Mouse (Mus musculus) heart, adult 10 weeks (tissue): ENCODE measurements around the gene Pla2g4f. TPM values are rescaled to one million over a fixed set of nuclear protein-coding genes. Genes with fewer than 3 reads are reported as not detected.

Experiments
- polyA plus RNA-seq: library from polyadenylated mRNA; stranded (reverse); fragments of 350-450 nt; fragmentation: Illumina TruSeq; extraction: RNeasy Lipid Tissue Mini Kit (QIAGEN cat#74804); gene quantifications from one replicate; pipeline ENCODE4 v1.2.3, GENCODE M21; 2014; ENCODE audit warnings: low read depth, low replicate concordance

Gene Pla2g4f
- polyA plus RNA-seq, result not detected

GRCm38 (mm10) chr2:120313976-120314375, at the start of gene Pla2g4f:
TSS of gene Pla2g4f (minus strand) at chr2:120314165.

DNA sequence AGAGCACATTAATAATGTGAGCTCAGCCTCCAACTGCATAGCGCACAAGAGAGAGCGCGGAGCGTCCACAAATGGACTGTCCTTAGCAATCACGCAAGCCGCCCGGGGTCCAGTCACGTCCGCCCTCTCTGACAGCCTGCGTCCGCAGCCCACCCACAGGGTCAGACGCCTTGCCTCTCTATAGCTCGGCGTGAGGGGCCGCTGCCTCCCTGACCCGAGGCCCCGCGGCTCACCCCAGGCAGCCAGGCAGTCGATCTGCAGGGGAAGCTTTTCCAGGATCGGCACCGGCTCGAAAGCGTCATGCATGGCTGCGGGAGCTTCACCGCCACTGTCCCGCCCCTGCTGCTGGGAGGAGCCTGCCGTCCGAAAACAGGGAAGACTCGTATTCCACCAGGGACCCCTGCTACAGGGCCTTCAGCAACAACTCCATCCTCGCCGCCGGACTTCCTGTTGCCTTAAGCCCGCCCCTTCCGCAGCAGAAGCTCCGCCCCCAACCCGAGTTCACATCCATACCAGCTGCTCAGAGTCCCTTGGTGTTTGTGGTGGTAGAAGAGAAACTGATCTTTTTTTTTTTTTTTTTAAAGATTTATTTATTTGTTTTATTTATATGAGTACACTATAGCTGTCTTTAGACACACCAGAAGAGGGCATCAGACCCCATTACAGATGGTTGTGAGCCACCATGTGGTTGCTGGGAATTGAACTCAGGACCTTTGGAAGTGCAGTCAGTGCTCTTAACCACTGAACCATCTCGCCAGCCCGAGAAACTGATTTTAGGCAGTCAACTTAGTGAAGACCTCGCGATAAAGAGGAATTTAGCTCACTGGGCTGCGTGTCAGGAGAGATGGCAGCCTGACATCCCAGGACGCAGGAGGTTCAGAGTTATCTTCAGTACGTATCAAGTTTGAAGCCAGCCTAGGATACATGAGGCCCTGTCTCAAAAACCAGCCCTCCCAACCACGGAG, 39.0 kb upstream of the Pla2g4f start, which contains the start of gene Vps39:
Vps39 (minus strand) TSS at position 456 of the 965 bp plus-strand sequence.

GRCm38 (mm10) chr2:120288995-120289394, 25.0 kb downstream of the Pla2g4f start, which contains the start of gene Pla2g4d:
TSS of gene Pla2g4d (minus strand) at chr2:120289197.

Other genes with a start within 250 kb of the Pla2g4f start
- 270 TPM for gene Ehd4, start 159.6 kb downstream of the Pla2g4f start, polyA plus RNA-seq
- 5.9 TPM for gene Pla2g4e, start 68.8 kb downstream of the Pla2g4f start, polyA plus RNA-seq
- gene Pla2g4d, start 25.0 kb downstream of the Pla2g4f start, polyA plus RNA-seq, result not detected
- gene Vps39, start 39.0 kb upstream of the Pla2g4f start, polyA plus RNA-seq, result 20.9 TPM
- 18.9 TPM for gene Ganc, start 89.7 kb upstream of the Pla2g4f start, polyA plus RNA-seq
- gene Tmem87a, start 89.9 kb upstream of the Pla2g4f start, polyA plus RNA-seq, result 18.2 TPM
- gene Capn3, start 141.9 kb upstream of the Pla2g4f start, polyA plus RNA-seq, result 1.5 TPM
- 259 TPM for gene Zfp106, start 249.7 kb upstream of the Pla2g4f start, polyA plus RNA-seq